Mouse (Mus musculus) hindlimb bud, embryonic 11.5 days (tissue): Measurements from ENCODE around the gene Insm1.

Source experiments
- DNase-seq: peaks from one replicate; pipeline ENCODE4 v3.0.0-alpha.2; 2012; ENCODE audit warnings: low read depth, low spot score; ENCODE audit errors: extremely low spot score

Gene Insm1

DNA sequence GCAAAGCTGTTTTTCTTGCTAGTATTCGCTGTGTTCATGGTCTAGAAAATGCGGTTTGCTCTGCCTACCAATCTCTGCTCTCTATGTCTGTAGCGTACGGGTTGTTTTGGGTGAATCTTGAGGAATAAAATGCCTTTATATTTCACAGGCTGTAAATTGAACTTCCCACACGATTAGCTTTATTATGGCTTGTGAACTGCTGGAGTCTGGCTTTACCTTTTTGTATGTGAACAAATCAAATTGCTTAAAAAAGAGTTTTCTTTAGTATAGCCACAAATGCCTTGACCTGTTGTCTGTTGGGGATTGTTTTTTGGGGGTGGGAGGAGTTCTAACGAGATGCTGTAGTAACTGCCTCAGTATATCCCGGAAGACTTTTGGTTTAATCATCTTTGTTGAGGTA lies 2.4 kb downstream of the Insm1 start:
- no peak for DNase-seq

DNA sequence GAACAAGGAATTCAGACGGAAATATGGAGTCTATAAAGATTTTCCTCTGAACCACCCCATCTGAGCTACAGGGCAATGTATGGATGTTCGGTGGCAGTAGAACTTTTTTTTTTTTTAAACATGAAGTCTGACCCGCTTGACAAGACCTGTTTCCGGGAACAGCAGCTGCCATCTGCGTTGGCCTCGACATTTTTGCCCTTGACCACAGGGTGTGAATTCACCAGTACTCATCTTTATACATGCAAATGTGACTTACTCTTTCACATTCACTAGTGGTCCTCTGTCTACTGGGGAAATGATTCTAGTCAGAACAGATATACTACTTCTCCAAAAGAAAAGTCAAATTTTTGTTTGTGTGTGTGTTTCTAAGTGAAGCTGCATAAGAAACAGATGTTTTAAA lies 4.1 kb downstream of the Insm1 start:
- DNase-seq, result no peak

- no peak for DNase-seq
These were observed 4.8 kb downstream of the Insm1 start for GRCm38 (mm10) chr2:146226484-146226883.

DNA sequence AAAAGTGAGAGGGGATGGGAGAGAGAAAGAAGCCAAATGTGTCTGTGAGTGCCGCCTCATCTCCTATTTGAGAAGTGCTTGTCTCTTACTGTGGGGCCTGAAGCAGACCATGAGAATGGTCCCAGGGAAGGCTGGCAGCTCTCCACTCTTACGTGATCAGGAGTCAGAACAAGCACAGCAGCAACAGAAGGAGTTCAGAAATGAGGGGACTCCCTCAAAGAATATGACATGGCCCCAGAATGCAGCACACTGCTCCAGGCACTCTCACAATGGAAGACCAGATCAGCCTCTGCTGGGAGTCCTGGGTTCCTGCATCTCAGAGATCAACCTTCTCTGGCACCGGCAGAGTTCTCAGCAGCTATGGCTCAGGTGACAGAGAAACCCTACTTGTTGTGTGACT lies 5.9 kb downstream of the Insm1 start:
- no peak for DNase-seq

GRCm38 (mm10) chr2:146228435-146228834 lies 6.7 kb downstream of the Insm1 start:
- no peak for DNase-seq

DNA sequence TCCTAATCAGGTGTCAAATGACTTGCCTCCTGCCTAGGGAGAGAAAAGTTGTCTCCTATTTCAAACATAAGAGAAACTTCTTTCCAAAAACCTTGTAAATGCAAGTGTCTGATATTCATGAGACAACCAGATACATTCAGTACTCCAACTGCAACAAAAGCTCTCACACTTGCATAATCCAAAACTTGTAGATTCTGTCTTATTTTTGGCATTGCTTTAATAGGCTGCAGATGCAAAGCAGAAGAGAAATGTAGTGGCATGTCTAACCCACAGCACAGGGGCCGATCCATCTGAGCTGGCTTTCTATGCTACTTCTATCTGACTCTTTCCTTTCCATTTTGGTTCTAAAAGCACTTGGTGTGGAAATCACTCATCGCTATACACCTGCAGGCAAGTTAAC lies 9.8 kb downstream of the Insm1 start:
- no peak for DNase-seq

DNA sequence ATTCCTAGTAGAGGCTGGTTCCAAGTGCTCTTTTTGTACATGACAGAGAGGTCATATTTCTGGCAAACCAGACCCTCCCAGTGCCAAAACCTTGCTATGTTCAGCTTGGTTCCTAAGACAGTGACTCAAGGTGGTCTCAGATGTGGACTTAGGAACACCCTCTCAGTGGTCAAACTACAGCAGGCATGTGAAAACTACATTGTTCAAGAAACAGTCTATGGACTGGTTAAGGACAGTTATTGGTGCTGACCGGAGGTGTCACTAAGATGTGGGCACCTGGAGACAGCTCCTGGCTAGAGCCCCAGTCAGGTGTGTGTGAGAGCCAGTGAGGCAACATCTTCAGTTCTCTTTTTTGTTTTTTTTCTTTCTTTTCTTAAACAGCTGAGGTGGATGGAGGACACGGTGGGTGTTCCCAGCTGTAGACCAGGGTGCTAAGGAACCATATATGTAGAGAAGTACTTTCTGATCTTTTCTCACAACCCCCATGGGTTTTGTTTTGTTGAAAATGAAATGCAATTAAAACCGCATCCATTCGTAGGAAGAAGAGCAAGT lies 17.6 kb downstream of the Insm1 start:
- DNase-seq, result no peak

DNA sequence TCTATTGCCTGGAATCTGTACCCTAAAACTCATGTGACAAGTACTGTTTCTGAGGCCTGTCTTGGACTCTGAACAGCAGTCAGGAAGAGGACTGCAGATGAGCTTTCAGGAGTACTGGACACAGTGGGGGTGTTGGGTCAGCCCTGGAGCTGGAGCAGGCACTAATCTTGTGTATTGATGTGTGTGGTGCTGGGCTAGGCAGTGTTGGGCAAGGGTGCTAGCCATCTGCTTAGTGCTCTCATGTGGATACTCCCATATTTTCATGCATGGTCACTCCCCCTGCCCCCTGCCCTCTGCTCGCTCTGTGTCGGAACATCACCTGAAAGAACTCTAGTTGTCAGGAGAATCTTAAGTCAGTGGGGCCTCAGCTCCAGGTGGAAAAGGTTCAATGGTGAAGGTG lies 22.3 kb downstream of the Insm1 start:
- DNase-seq, result no peak

DNA sequence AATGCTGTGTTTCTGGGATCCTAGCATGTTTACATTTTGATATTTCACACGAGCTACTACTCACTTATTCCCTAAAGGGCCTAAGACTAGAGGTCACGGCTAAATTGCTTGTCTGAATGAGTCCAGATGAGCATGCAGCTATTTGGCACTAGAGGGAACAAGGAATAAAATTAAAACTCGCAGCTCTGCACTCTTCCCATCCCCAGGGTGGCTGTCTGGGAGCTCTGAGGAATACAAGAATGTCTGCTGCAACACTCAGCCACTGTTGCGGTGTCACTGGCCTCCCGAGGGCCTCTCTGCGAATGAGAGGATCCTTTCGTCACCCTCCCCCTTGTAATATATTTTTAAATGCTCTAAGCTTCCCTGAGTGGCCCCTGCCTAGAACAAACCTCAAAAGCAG lies 23.7 kb downstream of the Insm1 start:
- DNase-seq, result no peak

GRCm38 (mm10) chr2:146246409-146247075 lies 24.8 kb downstream of the Insm1 start:
- no peak for DNase-seq

- DNase-seq, result no peak
These were observed 25.9 kb downstream of the Insm1 start for GRCm38 (mm10) chr2:146247576-146247975.

DNA sequence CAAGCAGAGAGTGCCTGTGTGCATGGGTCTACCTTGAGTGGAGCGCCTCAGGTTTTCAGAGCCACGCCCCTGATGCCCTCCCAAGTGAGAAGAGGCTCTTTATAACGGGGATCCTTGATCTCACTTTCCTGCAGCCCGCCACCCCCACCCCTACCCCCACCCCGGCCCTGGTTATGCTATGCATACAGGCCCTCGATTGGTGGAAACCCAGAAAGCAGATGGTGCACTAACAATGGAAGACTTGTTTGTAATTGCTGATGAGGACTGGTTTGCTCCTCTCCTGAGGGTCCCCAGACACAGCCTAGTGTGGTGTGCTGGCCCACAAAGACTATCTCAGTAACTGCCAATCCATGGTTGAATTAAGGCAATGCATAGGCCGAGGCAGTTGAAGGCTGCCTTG lies 27.3 kb downstream of the Insm1 start:
- DNase-seq, result no peak

DNA sequence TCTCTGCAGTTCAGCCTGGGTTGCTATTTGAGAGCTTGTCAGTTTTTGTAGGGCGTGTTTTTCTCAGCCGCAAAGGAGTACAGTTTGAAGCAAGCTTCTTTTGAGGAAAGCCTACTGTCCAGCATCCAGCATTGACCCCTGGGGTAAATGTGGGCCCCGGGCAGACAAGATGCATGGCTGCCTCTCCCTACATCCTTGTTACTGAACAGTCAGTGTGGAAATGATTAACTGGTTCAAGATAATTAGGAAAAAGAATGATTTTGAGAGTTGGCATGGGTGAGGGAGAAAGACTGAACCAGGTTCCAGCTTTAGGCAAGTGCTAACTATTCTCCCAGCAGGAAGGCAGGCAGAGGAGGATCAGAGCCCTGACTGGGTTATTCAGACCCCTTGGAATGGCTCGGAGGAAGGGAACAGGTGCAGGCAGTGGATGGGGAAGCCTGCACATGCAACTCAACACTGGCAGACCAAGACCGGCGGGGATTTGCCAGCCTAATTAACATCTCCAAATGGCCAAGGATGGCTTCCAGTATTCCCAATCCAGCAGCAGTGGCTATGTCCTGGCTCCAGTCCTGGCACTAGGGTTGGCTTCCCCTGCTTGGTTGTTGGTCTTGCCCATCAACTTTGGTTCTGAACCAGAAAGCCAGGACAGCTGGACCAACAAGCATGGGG lies 28.6 kb downstream of the Insm1 start:
- DNase-seq, result no peak

- DNase-seq, result no peak
These were observed 32.7 kb downstream of the Insm1 start for GRCm38 (mm10) chr2:146254387-146254786.

DNA sequence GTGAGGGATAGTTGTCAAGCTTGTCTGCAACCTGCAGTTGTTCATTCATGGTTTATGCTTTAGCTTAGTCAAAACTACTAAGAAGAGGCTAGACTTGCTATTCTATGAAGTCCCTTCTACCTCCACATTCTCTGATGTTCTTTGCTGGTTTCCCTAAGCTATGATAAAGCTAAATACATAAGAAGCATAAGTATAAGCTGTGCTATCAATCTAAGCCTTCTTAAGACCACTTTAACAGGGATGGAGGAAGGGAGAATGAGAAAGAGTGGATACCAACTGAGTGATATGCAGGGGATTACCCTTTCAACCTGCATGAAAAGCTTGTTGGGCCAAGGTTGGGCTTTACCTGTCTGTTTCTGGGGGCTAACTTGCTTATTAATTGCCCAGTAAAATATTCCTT lies 33.9 kb downstream of the Insm1 start:
- DNase-seq, result no peak

GRCm38 (mm10) chr2:146256321-146256875 lies 34.7 kb downstream of the Insm1 start:
- no peak for DNase-seq

GRCm38 (mm10) chr2:146257037-146257436 lies 35.3 kb downstream of the Insm1 start:
- no peak for DNase-seq

- no peak for DNase-seq
These were observed 35.9 kb downstream of the Insm1 start for GRCm38 (mm10) chr2:146257609-146258008.

DNA sequence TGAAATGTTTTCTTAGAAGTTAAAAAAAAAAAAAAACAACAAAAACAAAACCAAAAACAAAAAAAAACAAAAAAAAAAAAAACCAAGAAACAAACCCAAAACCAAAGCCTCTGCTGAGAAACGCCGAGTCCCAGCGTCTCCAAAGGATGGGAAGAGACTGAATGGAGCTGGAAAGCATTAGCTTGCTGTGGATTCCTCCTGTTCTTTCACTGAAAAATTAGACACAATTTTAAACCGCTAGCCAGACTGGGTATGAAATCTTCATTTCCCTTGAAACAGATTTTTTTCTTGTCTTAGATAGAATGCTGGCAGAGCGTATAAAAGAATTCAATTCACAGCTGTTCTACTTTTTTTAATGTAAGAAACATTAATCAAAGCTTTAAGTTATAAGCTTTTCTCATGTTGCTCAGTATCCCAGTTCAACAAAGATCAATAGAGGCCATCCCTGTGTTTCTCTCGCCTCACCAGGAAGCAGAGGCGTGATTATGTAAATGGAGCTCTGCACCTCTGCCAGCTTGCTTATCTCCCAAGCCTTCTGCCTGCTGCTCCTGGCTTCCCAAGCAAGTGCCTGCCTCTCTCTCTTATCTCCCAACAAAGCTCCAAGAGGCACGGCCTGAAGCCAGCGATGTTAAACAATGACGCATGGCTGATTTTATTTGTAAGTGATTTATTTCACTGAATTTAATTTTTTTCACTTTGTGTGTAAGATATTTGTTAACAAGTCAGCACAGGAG lies 37.2 kb downstream of the Insm1 start:
- no peak for DNase-seq

- DNase-seq, result no peak
These were observed 38.3 kb downstream of the Insm1 start for GRCm38 (mm10) chr2:146259787-146260560.

DNA sequence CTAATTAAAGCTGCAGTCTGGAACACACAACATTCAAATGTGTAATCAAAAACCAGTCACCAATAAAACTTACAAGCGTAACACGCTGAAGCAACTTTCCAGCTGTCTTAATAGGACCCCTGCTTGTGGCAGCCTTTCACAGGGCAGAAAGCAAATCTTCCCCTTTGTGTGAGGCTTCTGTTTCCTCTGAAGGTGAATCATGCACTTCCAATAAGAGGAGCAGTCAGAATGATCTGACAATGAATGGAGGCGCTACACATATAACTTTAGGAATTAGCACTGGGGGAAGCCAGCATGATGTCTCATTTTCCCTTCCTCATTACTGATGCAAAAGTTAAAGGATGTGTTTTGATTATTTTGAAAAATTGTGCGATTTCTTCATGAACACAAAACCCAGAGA lies 39.4 kb downstream of the Insm1 start:
- no peak for DNase-seq
